Mouse (Mus musculus) hindbrain, embryonic 16.5 days (tissue): Measurements from ENCODE around the gene AL607142.1. TPM values are rescaled to one million over a fixed set of nuclear protein-coding genes. Genes with fewer than 3 reads are reported as not detected.

Experiments
- ATAC-seq: fragments of 200-750 bp; cut with Nextera tagmentation; 2 replicates; pipeline ENCODE4 v1.8.0; 2017; ENCODE audit warnings: moderate TSS enrichment, moderate library complexity
- H3K27ac ChIP-seq: fragments of 300-500 bp; sonication (generic); 2 replicates; pipeline ENCODE4 v1.5.1; 2014; ENCODE audit warnings: low read depth, mild to moderate bottlenecking, control low read depth, low read length, moderate library complexity
- H3K27me3 ChIP-seq: fragments of 300-500 bp; sonication (generic); replicated peaks from 2 replicates; pipeline ENCODE4 v1.6.1; 2014; ENCODE audit warnings: low read length; ENCODE audit not compliant: control insufficient read depth, insufficient read depth
- H3K36me3 ChIP-seq: fragments of 300-500 bp; sonication (generic); 2 replicates; pipeline ENCODE4 v1.6.1; 2014; ENCODE audit warnings: mild to moderate bottlenecking, low read length, moderate library complexity, mixed read lengths; ENCODE audit not compliant: control insufficient read depth, insufficient read depth
- H3K4me1 ChIP-seq: fragments of 300-500 bp; sonication (generic); 2 replicates; pipeline ENCODE4 v1.6.1; 2014; ENCODE audit warnings: low read depth, low read length; ENCODE audit not compliant: control insufficient read depth, insufficient read depth
- H3K4me2 ChIP-seq: fragments of 300-500 bp; sonication (generic); 2 replicates; pipeline ENCODE4 v1.6.1; 2014; ENCODE audit warnings: mild to moderate bottlenecking, low read length, control low read depth, moderate library complexity
- H3K4me3 ChIP-seq: fragments of 300-500 bp; sonication (generic); 2 replicates; pipeline ENCODE4 v1.5.1; 2014; ENCODE audit warnings: mild to moderate bottlenecking, low read length, control low read depth, moderate library complexity
- H3K9ac ChIP-seq: fragments of 300-500 bp; sonication (generic); 2 replicates; pipeline ENCODE4 v1.6.1; 2014; ENCODE audit warnings: low read depth, mild to moderate bottlenecking, control low read depth, low read length, moderate library complexity
- H3K9me3 ChIP-seq: fragments of 300-500 bp; sonication (generic); 2 replicates; pipeline ENCODE4 v1.6.1; 2014; ENCODE audit warnings: mild to moderate bottlenecking, low read length, moderate library complexity; ENCODE audit not compliant: control insufficient read depth
- WGBS: fragments of 180-500 bp; shearing (Covaris S2); extraction: QIAGEN DNeasy Blood & Tissue Kit; methylation state at CpG from one replicate; pipeline ENCODE4 v1.1.7; 2014; 5-methylcytosine and 5-hydroxymethylcytosine counted together
- polyA plus RNA-seq: library from polyadenylated mRNA; unstranded; fragments of >200 nt; fragmentation: Nextera tagmentation; extraction: Ambion mirVana; gene quantifications from 2 replicates; pipeline ENCODE4 v1.2.1, GENCODE M21; 2015

AL607142.1 gene
- polyA plus RNA-seq, 1 experiment from 2014 or later = not detected

GRCm38 (mm10) chr4:120062754-120063153 is 2.0 kb upstream of the AL607142.1 start:
- Histone ChIP-seq H3K4me2 (no peak overlapping the region), H3K4me3 (no peak overlapping the region), H3K9me3 (no peaks in the 10 kb centered on the region), H3K27me3 (no peaks in the 10 kb centered on the region), H3K36me3 (no peaks in the 10 kb centered on the region), H3K27ac (no peak overlapping the region), H3K9ac (no peak overlapping the region), H3K4me1 (no peaks in the 10 kb centered on the region)
- 90% methylated on average over 11 of the region's 11 CpGs for WGBS
- ATAC-seq = no peak

GRCm38 (mm10) chr4:120063353-120064124 is 1.3 kb upstream of the AL607142.1 start:
- no peak overlapping the region for H3K9ac ChIP-seq
- WGBS = 89% methylated on average over 20 of the region's 20 CpGs
- no peaks in the 10 kb centered on the region for H3K9me3 ChIP-seq
- no peaks in the 10 kb centered on the region for H3K4me1 ChIP-seq
- H3K36me3 ChIP-seq = no peaks in the 10 kb centered on the region
- no peak overlapping the region for H3K27ac ChIP-seq
- no peaks in the 10 kb centered on the region for H3K27me3 ChIP-seq
- H3K4me2 ChIP-seq = no peak overlapping the region
- H3K4me3 ChIP-seq = no peak overlapping the region
- no peak for ATAC-seq

- Histone ChIP-seq H3K36me3 (no peaks in the 10 kb centered on the region), H3K27ac (no peak overlapping the region), H3K4me2 (no peak overlapping the region), H3K9me3 (no peaks in the 10 kb centered on the region), H3K4me1 (no peaks in the 10 kb centered on the region), H3K27me3 (no peaks in the 10 kb centered on the region), H3K9ac (no peak overlapping the region), H3K4me3 (no peak overlapping the region)
- peak; percentile 41 for ATAC-seq
- WGBS = 64% methylated on average over 9 of the region's 9 CpGs
These were observed 2.2 kb downstream of the AL607142.1 start for GRCm38 (mm10) chr4:120066841-120067591.

GRCm38 (mm10) chr4:120067592-120068235 is 2.9 kb downstream of the AL607142.1 start:
- Histone ChIP-seq H3K4me1 (no peaks in the 10 kb centered on the region), H3K27me3 (no peaks in the 10 kb centered on the region), H3K9me3 (no peaks in the 10 kb centered on the region), H3K4me3 (no peak overlapping the region), H3K36me3 (no peaks in the 10 kb centered on the region), H3K27ac (no peak overlapping the region), H3K4me2 (no peak overlapping the region), H3K9ac (no peak overlapping the region)
- WGBS = 86% methylated on average over 8 of the region's 8 CpGs
- ATAC-seq = no peak

- H3K27me3 ChIP-seq = no peaks in the 10 kb centered on the region
- ATAC-seq = no peak
- H3K9ac ChIP-seq = no peak overlapping the region
- no peaks in the 10 kb centered on the region for H3K9me3 ChIP-seq
- H3K4me2 ChIP-seq = no peak overlapping the region
- H3K27ac ChIP-seq = no peak overlapping the region
- no peak overlapping the region for H3K4me3 ChIP-seq
- no peaks in the 10 kb centered on the region for H3K4me1 ChIP-seq
- H3K36me3 ChIP-seq = no peaks in the 10 kb centered on the region
- WGBS = 77% methylated on average over 3 of the region's 3 CpGs
These were observed 4.2 kb downstream of the AL607142.1 start for GRCm38 (mm10) chr4:120068883-120069581.

- Histone ChIP-seq H3K27ac (no peak overlapping the region), H3K4me3 (no peak overlapping the region), H3K9me3 (no peaks in the 10 kb centered on the region), H3K4me1 (no peaks in the 10 kb centered on the region), H3K4me2 (no peak overlapping the region), H3K27me3 (no peaks in the 10 kb centered on the region), H3K9ac (no peak overlapping the region), H3K36me3 (no peaks in the 10 kb centered on the region)
- WGBS = 85% methylated on average over 3 of the region's 3 CpGs
- no peak for ATAC-seq
These were observed 4.8 kb downstream of the AL607142.1 start for GRCm38 (mm10) chr4:120069582-120069980.

- Histone ChIP-seq H3K9ac (no peak overlapping the region), H3K4me3 (no peak overlapping the region), H3K4me1 (no peaks in the 10 kb centered on the region), H3K36me3 (no peaks in the 10 kb centered on the region), H3K27ac (no peak overlapping the region), H3K4me2 (no peak overlapping the region), H3K27me3 (no peaks in the 10 kb centered on the region), H3K9me3 (no peaks in the 10 kb centered on the region)
- no peak for ATAC-seq
- 69% methylated on average over 3 of the region's 3 CpGs for WGBS
These were observed 6.6 kb downstream of the AL607142.1 start for GRCm38 (mm10) chr4:120071411-120071810.

GRCm38 (mm10) chr4:120071842-120072507 is 7.2 kb downstream of the AL607142.1 start:
- Histone ChIP-seq H3K9ac (no peak overlapping the region), H3K9me3 (no peaks in the 10 kb centered on the region), H3K4me1 (no peaks in the 10 kb centered on the region), H3K4me3 (no peak overlapping the region), H3K4me2 (no peak overlapping the region), H3K27ac (no peak overlapping the region), H3K27me3 (no peaks in the 10 kb centered on the region), H3K36me3 (no peaks in the 10 kb centered on the region)
- ATAC-seq = no peak
- WGBS = 46% methylated on average over 15 of the region's 15 CpGs
